Mouse (Mus musculus) small intestine, adult 2 months (tissue): ENCODE results near the gene Mlc1.

ENCODE experiments used
- CTCF ChIP-seq: fragments of 200-500 bp; IDR thresholded peaks from 2 replicates; pipeline ENCODE4 v1.5.1; 2012; ENCODE audit warnings: low read depth, mild to moderate bottlenecking, control low read depth, inconsistent platforms, low read length, moderate library complexity, mixed read lengths; ENCODE audit not compliant: insufficient replicate concordance, insufficient read length; ENCODE audit errors: extremely low read depth
- POLR2A ChIP-seq: fragments of 200-500 bp; IDR thresholded peaks from 2 replicates; pipeline ENCODE4 v1.6.1; 2012; ENCODE audit warnings: low read depth, mild to moderate bottlenecking, control low read depth, inconsistent platforms, low read length, moderate library complexity

GRCm38 (mm10) chr15:88919328-88919727, 59.5 kb downstream of the Mlc1 start:
- TF ChIP-seq POLR2A (no peak), CTCF (no peak)
